Mouse (Mus musculus) leukemia stem cell, adult 10-12 weeks (primary cell): ENCODE results near the gene Srp14. TPM values are rescaled to one million over a fixed set of nuclear protein-coding genes. Genes with fewer than 3 reads are reported as not detected.

Experiments used
- polyA plus RNA-seq: library from polyadenylated mRNA; stranded (reverse); fragments of >175 nt; gene quantifications from 2 replicates; pipeline ENCODE4 v1.2.3, GENCODE M21; 2012; ENCODE audit warnings: low replicate concordance

The Srp14 gene
- polyA plus RNA-seq: 3.5 and 65.2 TPM in 2 replicates

DNA sequence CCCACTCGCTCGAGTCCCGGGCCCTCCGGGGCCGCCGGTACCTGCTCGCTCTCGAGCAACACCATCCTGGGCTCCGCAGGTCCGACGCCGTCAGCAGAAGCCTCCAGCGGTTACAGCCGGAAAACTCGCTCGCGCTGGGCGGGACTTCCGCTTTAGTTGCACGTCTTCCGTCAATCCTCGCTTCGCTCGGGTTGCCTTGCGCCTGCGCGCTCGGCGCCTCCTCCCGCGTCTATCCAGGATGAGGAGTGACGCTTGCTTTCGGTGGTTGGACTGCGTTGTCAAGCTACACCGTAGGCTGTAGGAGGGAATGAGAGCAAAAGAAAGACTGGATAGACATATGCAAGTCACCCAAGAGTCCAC is at the start of gene Srp14:
Gene Srp14 (minus strand): TSS at position 162 of the 360 bp plus-strand sequence.

Other genes with a start within 250 kb of the Srp14 start
- gene Fsip1, start 222.7 kb downstream of the Srp14 start, polyA plus RNA-seq: not detected in 2 replicates
- not detected in 2 replicates for gene Gpr176, start 106.3 kb downstream of the Srp14 start, polyA plus RNA-seq
- 4.8 and 5.3 TPM in 2 replicates for gene Eif2ak4, start 91.1 kb downstream of the Srp14 start, polyA plus RNA-seq
- gene Bmf, start 70.0 kb upstream of the Srp14 start, polyA plus RNA-seq: 15.2 and 22.8 TPM in 2 replicates
- 18.6 and 29.3 TPM in 2 replicates for gene Bub1b, start 118.5 kb upstream of the Srp14 start, polyA plus RNA-seq
- gene Pak6, start 183.6 kb upstream of the Srp14 start, polyA plus RNA-seq: 27.6 and 28.0 TPM in 2 replicates
- not detected in 2 replicates for gene Ankrd63, start 224.3 kb upstream of the Srp14 start, polyA plus RNA-seq
- gene Plcb2, start 248.7 kb upstream of the Srp14 start, polyA plus RNA-seq: 6.0 and 13.8 TPM in 2 replicates